Comparison of ENCODE assay signal across 20 mouse cellular contexts in genomic region chr12:77505431-77505830, GRCm38 (mm10).
DNase-seq lines count a peak whose midpoint lies in the region; ATAC-seq and TF ChIP-seq lines count a peak whose summit lies in the region.
"Had no signal": no experiment of that assay in that cellular context is flagged by ENCODE, and none has a peak within 500 bp of the region (broad histone marks: within the 10 kb centered on the region; RNA-seq: fewer than 3 reads in every experiment).

No protein-coding gene starts in this region.

- DNase-seq in heart, adult 11 months = peak; percentile 52
- peak; percentile 58 for DNase-seq in heart, embryonic 10.5 days (ENCODE audit: low spot score)
- DNase-seq in heart, adult 9 months (ENCODE audit: low spot score in 2 of 2) = no peak
- DNase-seq in CH12.LX (ENCODE audit: extremely low read depth) = no peak
- DNase-seq in embryo, embryonic 10.5 days (ENCODE audit: low spot score) = no peak
- DNase-seq: adrenal gland, adult 2 months; adrenal gland, adult 8-10 months; adrenal gland, postnatal 10 days; adrenal gland, postnatal 14 days; adrenal gland, postnatal 25 days; adrenal gland, postnatal 36 days; B cell, adult 2 months; cerebellum, adult 11 months; cerebellum, adult 11-12 months; cerebellum, adult 18-20 months had no signal

- no peak overlapping the region for H3K4me2 ChIP-seq in heart, embryonic 11.5 days
- 0 out of 2 replicates have a peak overlapping the region, but pooled peaks have one; percentile 29 for H3K4me2 ChIP-seq in CH12.LX (ENCODE audit: insufficient read depth, low read depth, poor library complexity, severe bottlenecking)

- H3K9me3 ChIP-seq in heart, embryonic 11.5 days (replicated peaks; ENCODE audit: control insufficient read depth, low read length) = no peaks in the 10 kb centered on the region
- no peaks in the 10 kb centered on the region for H3K9me3 ChIP-seq in heart, embryonic 10.5 days
- no peaks in the 10 kb centered on the region for H3K9me3 ChIP-seq in CH12.LX (replicated peaks; ENCODE audit: low read length)
- H3K9me3 ChIP-seq: G1E had no signal

- no peak overlapping the region for H3K27ac ChIP-seq in heart, embryonic 11.5 days (ENCODE audit: low read depth, low read length)
- no peak overlapping the region for H3K27ac ChIP-seq in heart, embryonic 10.5 days
- no peak overlapping the region for H3K27ac ChIP-seq in CH12.LX (ENCODE audit: insufficient read depth, low read depth)

- no peak overlapping the region for H3K9ac ChIP-seq in heart, embryonic 11.5 days (ENCODE audit: low read depth, low read length)
- H3K9ac ChIP-seq in CH12.LX (ENCODE audit: insufficient read depth, low read depth) = no peak overlapping the region

- dilution Hi-C loops in CH12.LX (cut with MboI; ENCODE audit: extremely low pct_ligation_motif_present, extremely low pct_unique_long_range_greater_than_20kb, low sequenced_read_pairs) = no loop called here

- no peak for TF ChIP-seq CTCF in CH12.LX (conservative IDR thresholded peaks at IDR 0.05 in 1 of 2, IDR thresholded peaks at IDR 0.05 in 1 of 2; ENCODE audit: low read depth in 2 of 2, low read length in 2 of 2)

- in situ Hi-C loops in CH12.LX (cut with MboI; ENCODE audit: low pct_ligation_motif_present, low pct_unique_long_range_greater_than_20kb, low sequenced_read_pairs) = no loop called here

- no peaks in the 10 kb centered on the region for H3K36me3 ChIP-seq in heart, embryonic 11.5 days (ENCODE audit: control insufficient read depth, insufficient read depth, low read length)
- no peaks in the 10 kb centered on the region for H3K36me3 ChIP-seq in heart, embryonic 10.5 days
- no peaks in the 10 kb centered on the region for H3K36me3 ChIP-seq in CH12.LX (replicated peaks in 1 of 2; ENCODE audit: control insufficient read depth in 1 of 2, insufficient read depth in 1 of 2, low read length in 1 of 2)
- H3K36me3 ChIP-seq: G1E had no signal

- TF ChIP-seq POLR2A in CH12.LX (IDR thresholded peaks at IDR 0.05; ENCODE audit: low read depth, low read length) = no peak

- H3K79me2 ChIP-seq in CH12.LX (replicated peaks; ENCODE audit: control insufficient read depth, extremely low read depth, insufficient read depth, poor library complexity, severe bottlenecking) = no peaks in the 10 kb centered on the region

- ATAC-seq in heart, embryonic 11.5 days (replicated peaks; ENCODE audit: insufficient number of reproducible peaks, low FRiP score, low TSS enrichment) = no peak
- ATAC-seq: activated CD4-positive, CD25-positive, alpha-beta regulatory T cell, adult 4 months; CD4-positive, CD25-positive, alpha-beta regulatory T cell, adult 4 months; Patski had no signal

- no peak for TF ChIP-seq EP300 in CH12.LX (IDR thresholded peaks at IDR 0.05; ENCODE audit: low read length)

- WGBS in heart, embryonic 11.5 days (ENCODE audit: insufficient replicate concordance) = 80% methylated on average over 2 of the region's 2 CpGs
- 80% methylated on average over 2 of the region's 2 CpGs for WGBS in heart, embryonic 10.5 days

- H3K27me3 ChIP-seq in heart, embryonic 11.5 days (ENCODE audit: control insufficient read depth, insufficient read depth, low read length) = peaks cover 13% of the 10 kb centered on the region
- H3K27me3 ChIP-seq in heart, embryonic 10.5 days (ENCODE audit: insufficient read depth, poor library complexity, severe bottlenecking) = peaks cover 25% of the 10 kb centered on the region; the same call in 1 of the 2 replicates
- no peaks in the 10 kb centered on the region for H3K27me3 ChIP-seq in CH12.LX (replicated peaks)

- no peak for TF ChIP-seq RAD21 in CH12.LX (IDR thresholded peaks at IDR 0.05; ENCODE audit: low read depth, low read length)

- no peaks in the 10 kb centered on the region; the same call in 1 of the 2 replicates for H3K4me1 ChIP-seq in heart, embryonic 11.5 days (ENCODE audit: control insufficient read depth, insufficient read depth, low read length)
- peaks cover 16% of the 10 kb centered on the region for H3K4me1 ChIP-seq in heart, embryonic 10.5 days
- H3K4me1 ChIP-seq in CH12.LX (ENCODE audit: control insufficient read depth in 1 of 2, insufficient read depth in 2 of 2) = peaks cover 4 to 5% of the 10 kb centered on the region in 2 experiments; a peak in 3 of 4 replicates

- no peak overlapping the region for H3K4me3 ChIP-seq in heart, embryonic 11.5 days (ENCODE audit: low read depth, low read length)
- H3K4me3 ChIP-seq in heart, embryonic 10.5 days = no peak overlapping the region
- H3K4me3 ChIP-seq in CH12.LX (replicated peaks in 1 of 3; ENCODE audit: low read depth in 2 of 3, low read length in 2 of 3, poor library complexity in 1 of 3) = no peak overlapping the region

TF ChIP-seq in CH12.LX, 34 proteins besides CTCF, POLR2A, EP300 and RAD21:
- TF ChIP-seq RCOR1 (conservative IDR thresholded peaks at IDR 0.05; ENCODE audit: low read depth, low read length) = no peak

Comparison
In these comparisons a context has a peak if more than half of its experiments do, and no peak if none do; other contexts are left out.
1. DNase-seq: peak in heart, adult 11 months (single experiment) and heart, embryonic 10.5 days (single experiment); none in heart, adult 9 months (0 of 2), CH12.LX (single experiment) and embryo, embryonic 10.5 days (single experiment).